Mouse (Mus musculus): ENCODE results near the gene Ranbp1. TPM values are rescaled to one million over a fixed set of nuclear protein-coding genes. Genes with fewer than 3 reads are reported as not detected.

Ranbp1 gene
- polyA plus RNA-seq, 1 experiment: 86.6 TPM

GRCm38 (mm10) chr16:18253866-18254265 is 5.3 kb upstream of the Ranbp1 start:
- Histone ChIP-seq H3K36me3 (ENCODE audit: control insufficient read depth) (peaks cover 95% of the 10 kb centered on the region), H3K27me3 (ENCODE audit: control insufficient read depth) (no peaks in the 10 kb centered on the region), H3K4me1 (ENCODE audit: control insufficient read depth) (peaks cover 45% of the 10 kb centered on the region)

GRCm38 (mm10) chr16:18252736-18253135 is 4.2 kb upstream of the Ranbp1 start:
- Histone ChIP-seq H3K4me3 (replicated peaks) (no peak overlapping the region), H3K36me3 (ENCODE audit: control insufficient read depth) (peaks cover 84% of the 10 kb centered on the region), H3K4me1 (ENCODE audit: control insufficient read depth) (peaks cover 50% of the 10 kb centered on the region), H3K27me3 (ENCODE audit: control insufficient read depth) (no peaks in the 10 kb centered on the region), H3K9me3 (ENCODE audit: control insufficient read depth, low read length) (no peaks in the 10 kb centered on the region)
- no peak for TF ChIP-seq GATA1 (IDR thresholded peaks at IDR 0.05; ENCODE audit: low read length)
- no peak for TF ChIP-seq TAL1 (IDR thresholded peaks at IDR 0.05; ENCODE audit: low read length)

More at GRCm38 (mm10) chr16:18253866-18254265, 5.3 kb upstream of the Ranbp1 start:
- no peak for TF ChIP-seq TAL1 (IDR thresholded peaks at IDR 0.05; ENCODE audit: low read length)
- TF ChIP-seq GATA1 (IDR thresholded peaks at IDR 0.05; ENCODE audit: low read length): no peak
- H3K9me3 ChIP-seq (ENCODE audit: control insufficient read depth, low read length): no peaks in the 10 kb centered on the region
- no peak overlapping the region for H3K4me3 ChIP-seq (replicated peaks)

GRCm38 (mm10) chr16:18250828-18251790 is 2.6 kb upstream of the Ranbp1 start:
- Histone ChIP-seq H3K4me3 (replicated peaks) (peak overlapping the region; percentile 79), H3K4me1 (ENCODE audit: control insufficient read depth) (peaks cover 63% of the 10 kb centered on the region), H3K9me3 (ENCODE audit: control insufficient read depth, low read length) (no peaks in the 10 kb centered on the region), H3K36me3 (ENCODE audit: control insufficient read depth) (peaks cover 80% of the 10 kb centered on the region), H3K27me3 (ENCODE audit: control insufficient read depth) (no peaks in the 10 kb centered on the region)
- TF ChIP-seq GATA1 (IDR thresholded peaks at IDR 0.05; ENCODE audit: low read length): no peak

GRCm38 (mm10) chr16:18250231-18250630 is 1.7 kb upstream of the Ranbp1 start:
- peaks cover 67% of the 10 kb centered on the region for H3K4me1 ChIP-seq (ENCODE audit: control insufficient read depth)
- peak overlapping the region; percentile 79 for H3K4me3 ChIP-seq (replicated peaks)
- no peaks in the 10 kb centered on the region for H3K9me3 ChIP-seq (ENCODE audit: control insufficient read depth, low read length)
- no peaks in the 10 kb centered on the region for H3K27me3 ChIP-seq (ENCODE audit: control insufficient read depth)
- H3K36me3 ChIP-seq (ENCODE audit: control insufficient read depth): peaks cover 80% of the 10 kb centered on the region
- TF ChIP-seq TAL1 (IDR thresholded peaks at IDR 0.05; ENCODE audit: low read length): no peak
- TF ChIP-seq GATA1 (IDR thresholded peaks at IDR 0.05; ENCODE audit: low read length): no peak

GRCm38 (mm10) chr16:18249364-18249967 is 934 bp upstream of the Ranbp1 start:
- Histone ChIP-seq H3K27me3 (ENCODE audit: control insufficient read depth) (no peaks in the 10 kb centered on the region), H3K36me3 (ENCODE audit: control insufficient read depth) (peaks cover 80% of the 10 kb centered on the region), H3K4me3 (replicated peaks) (peak overlapping the region; percentile 79), H3K9me3 (ENCODE audit: control insufficient read depth, low read length) (no peaks in the 10 kb centered on the region), H3K4me1 (ENCODE audit: control insufficient read depth) (peaks cover 69% of the 10 kb centered on the region)
- no peak for TF ChIP-seq TAL1 (IDR thresholded peaks at IDR 0.05; ENCODE audit: low read length)

GRCm38 (mm10) chr16:18247521-18248399 is 772 bp downstream of the Ranbp1 start:
- peak overlapping the region; percentile 79 for H3K4me3 ChIP-seq (replicated peaks)
- H3K36me3 ChIP-seq (ENCODE audit: control insufficient read depth): peaks cover 80% of the 10 kb centered on the region
- TF ChIP-seq TAL1 (IDR thresholded peaks at IDR 0.05; ENCODE audit: low read length) (no peak), GATA1 (IDR thresholded peaks at IDR 0.05; ENCODE audit: low read length) (no peak)
- no peaks in the 10 kb centered on the region for H3K27me3 ChIP-seq (ENCODE audit: control insufficient read depth)
- peaks cover 60% of the 10 kb centered on the region for H3K4me1 ChIP-seq (ENCODE audit: control insufficient read depth)
- no peaks in the 10 kb centered on the region for H3K9me3 ChIP-seq (ENCODE audit: control insufficient read depth, low read length)

- Histone ChIP-seq H3K4me3 (replicated peaks) (no peak overlapping the region), H3K36me3 (ENCODE audit: control insufficient read depth) (peaks cover 98% of the 10 kb centered on the region), H3K9me3 (ENCODE audit: control insufficient read depth, low read length) (no peaks in the 10 kb centered on the region), H3K4me1 (ENCODE audit: control insufficient read depth) (peaks cover 22% of the 10 kb centered on the region), H3K27me3 (ENCODE audit: control insufficient read depth) (peaks cover under 1% of the 10 kb centered on the region)
- no peak for TF ChIP-seq GATA1 (IDR thresholded peaks at IDR 0.05; ENCODE audit: low read length)
- TF ChIP-seq TAL1 (IDR thresholded peaks at IDR 0.05; ENCODE audit: low read length): no peak
Measured at GRCm38 (mm10) chr16:18241581-18241980, 7.0 kb downstream of the Ranbp1 start.

- Histone ChIP-seq H3K36me3 (ENCODE audit: control insufficient read depth) (peaks cover 57% of the 10 kb centered on the region), H3K4me3 (replicated peaks) (no peak overlapping the region), H3K9me3 (ENCODE audit: control insufficient read depth, low read length) (no peaks in the 10 kb centered on the region), H3K4me1 (ENCODE audit: control insufficient read depth) (peaks cover 35% of the 10 kb centered on the region), H3K27me3 (ENCODE audit: control insufficient read depth) (peaks cover 38% of the 10 kb centered on the region)
- TF ChIP-seq TAL1 (IDR thresholded peaks at IDR 0.05; ENCODE audit: low read length) (no peak), GATA1 (IDR thresholded peaks at IDR 0.05; ENCODE audit: low read length) (no peak)
Measured at GRCm38 (mm10) chr16:18236676-18237501, 11.6 kb downstream of the Ranbp1 start.
